Mouse (Mus musculus): ENCODE data around the gene Wfdc9. TPM values are rescaled to one million over a fixed set of nuclear protein-coding genes. Genes with fewer than 3 reads are reported as not detected.
A peak's percentile ranks its signal among the peaks of the same experiment; 100 is the strongest.

Wfdc9 gene
- polyA plus RNA-seq, 1 experiment: 0.48 TPM

GRCm38 (mm10) chr2:164679906-164680305 lies 23.5 kb upstream of the Wfdc9 start:
- Histone ChIP-seq H3K27me3 (ENCODE audit: control insufficient read depth, insufficient read depth, low read length) (no peaks in the 10 kb centered on the region), H3K27ac (ENCODE audit: control insufficient read depth, insufficient read depth, low read depth, low read length) (no peak overlapping the region), H3K36me3 (ENCODE audit: control insufficient read depth, insufficient read depth, low read length) (no peaks in the 10 kb centered on the region), H3K4me3 (ENCODE audit: control insufficient read depth, low read depth, low read length) (no peak overlapping the region), H3K4me1 (ENCODE audit: control insufficient read depth, insufficient read depth, low read length) (peaks cover 12% of the 10 kb centered on the region)
- no peak for TF ChIP-seq CTCF (IDR thresholded peaks at IDR 0.05; ENCODE audit: control insufficient read depth, insufficient read depth, insufficient replicate concordance, low read depth, low read length)
- TF ChIP-seq POLR2A (IDR thresholded peaks at IDR 0.05; ENCODE audit: control insufficient read depth, low read depth, low read length): no peak

- H3K4me1 ChIP-seq (ENCODE audit: control insufficient read depth, insufficient read depth, low read length): peaks cover 12% of the 10 kb centered on the region
- no peak for TF ChIP-seq POLR2A (IDR thresholded peaks at IDR 0.05; ENCODE audit: control insufficient read depth, low read depth, low read length)
- TF ChIP-seq CTCF (IDR thresholded peaks at IDR 0.05; ENCODE audit: control insufficient read depth, insufficient read depth, insufficient replicate concordance, low read depth, low read length): peak; percentile 76; the same call in 1 of the 2 replicates
- H3K36me3 ChIP-seq (ENCODE audit: control insufficient read depth, insufficient read depth, low read length): no peaks in the 10 kb centered on the region
- H3K27me3 ChIP-seq (ENCODE audit: control insufficient read depth, insufficient read depth, low read length): no peaks in the 10 kb centered on the region
- H3K27ac ChIP-seq (ENCODE audit: control insufficient read depth, insufficient read depth, low read depth, low read length): peak overlapping the region; percentile 1; the same call in 1 of the 2 replicates
- H3K4me3 ChIP-seq (ENCODE audit: control insufficient read depth, low read depth, low read length): no peak overlapping the region
Measured at GRCm38 (mm10) chr2:164678848-164679625, 22.7 kb upstream of the Wfdc9 start.

- TF ChIP-seq POLR2A (IDR thresholded peaks at IDR 0.05; ENCODE audit: control insufficient read depth, low read depth, low read length) (no peak), CTCF (IDR thresholded peaks at IDR 0.05; ENCODE audit: control insufficient read depth, insufficient read depth, insufficient replicate concordance, low read depth, low read length) (no peak)
- Histone ChIP-seq H3K4me1 (ENCODE audit: control insufficient read depth, insufficient read depth, low read length) (peaks cover 12% of the 10 kb centered on the region), H3K4me3 (ENCODE audit: control insufficient read depth, low read depth, low read length) (no peak overlapping the region), H3K27me3 (ENCODE audit: control insufficient read depth, insufficient read depth, low read length) (no peaks in the 10 kb centered on the region), H3K36me3 (ENCODE audit: control insufficient read depth, insufficient read depth, low read length) (no peaks in the 10 kb centered on the region), H3K27ac (ENCODE audit: control insufficient read depth, insufficient read depth, low read depth, low read length) (peak overlapping the region; percentile 51; the same call in 1 of the 2 replicates)
Measured at GRCm38 (mm10) chr2:164676916-164677685, 20.7 kb upstream of the Wfdc9 start.

DNA sequence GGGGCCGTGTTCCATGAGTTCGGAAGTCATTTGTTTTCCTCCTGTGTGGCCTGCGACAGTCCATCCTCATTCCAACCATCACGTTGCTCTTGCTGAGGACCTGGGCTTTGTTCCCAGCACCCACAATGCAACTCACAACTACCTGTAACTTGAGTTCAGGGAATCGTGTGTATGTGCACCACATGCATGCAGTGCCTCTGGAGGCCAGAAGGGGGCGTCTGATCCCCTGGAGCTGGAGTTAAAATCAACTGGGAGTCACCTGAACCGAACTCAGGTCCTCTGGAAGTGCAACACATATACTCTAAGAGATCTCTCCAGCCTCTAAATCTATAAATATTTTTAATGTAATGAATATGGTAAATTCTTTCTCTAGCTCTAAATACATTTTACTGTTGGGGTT lies 19.7 kb upstream of the Wfdc9 start:
- no peak overlapping the region for H3K27ac ChIP-seq (ENCODE audit: control insufficient read depth, insufficient read depth, low read depth, low read length)
- H3K27me3 ChIP-seq (ENCODE audit: control insufficient read depth, insufficient read depth, low read length): no peaks in the 10 kb centered on the region
- H3K36me3 ChIP-seq (ENCODE audit: control insufficient read depth, insufficient read depth, low read length): no peaks in the 10 kb centered on the region
- peak; percentile 87 for TF ChIP-seq CTCF (IDR thresholded peaks at IDR 0.05; ENCODE audit: control insufficient read depth, insufficient read depth, insufficient replicate concordance, low read depth, low read length)
- no peak for TF ChIP-seq POLR2A (IDR thresholded peaks at IDR 0.05; ENCODE audit: control insufficient read depth, low read depth, low read length)
- H3K4me3 ChIP-seq (ENCODE audit: control insufficient read depth, low read depth, low read length): no peak overlapping the region
- peaks cover 12% of the 10 kb centered on the region for H3K4me1 ChIP-seq (ENCODE audit: control insufficient read depth, insufficient read depth, low read length)

- Histone ChIP-seq H3K4me1 (ENCODE audit: control insufficient read depth, insufficient read depth, low read length) (peaks cover 8% of the 10 kb centered on the region), H3K27me3 (ENCODE audit: control insufficient read depth, insufficient read depth, low read length) (no peaks in the 10 kb centered on the region), H3K36me3 (ENCODE audit: control insufficient read depth, insufficient read depth, low read length) (no peaks in the 10 kb centered on the region), H3K4me3 (ENCODE audit: control insufficient read depth, low read depth, low read length) (no peak within 1 kb of the TSS), H3K27ac (ENCODE audit: control insufficient read depth, insufficient read depth, low read depth, low read length) (no peak within 1 kb of the TSS)
- no peak for TF ChIP-seq POLR2A (IDR thresholded peaks at IDR 0.05; ENCODE audit: control insufficient read depth, low read depth, low read length)
Measured at GRCm38 (mm10) chr2:164673987-164674386, 17.6 kb upstream of the Wfdc9 start, which contains the start of gene Wfdc11. TSS of gene Wfdc11 (minus strand) at chr2:164674087.

- Histone ChIP-seq H3K4me1 (ENCODE audit: control insufficient read depth, insufficient read depth, low read length) (no peaks in the 10 kb centered on the region; the same call in 1 of the 2 replicates), H3K27ac (ENCODE audit: control insufficient read depth, insufficient read depth, low read depth, low read length) (no peak overlapping the region), H3K27me3 (ENCODE audit: control insufficient read depth, insufficient read depth, low read length) (no peaks in the 10 kb centered on the region), H3K4me3 (ENCODE audit: control insufficient read depth, low read depth, low read length) (no peak overlapping the region), H3K36me3 (ENCODE audit: control insufficient read depth, insufficient read depth, low read length) (no peaks in the 10 kb centered on the region)
- no peak for TF ChIP-seq CTCF (IDR thresholded peaks at IDR 0.05; ENCODE audit: control insufficient read depth, insufficient read depth, insufficient replicate concordance, low read depth, low read length)
- TF ChIP-seq POLR2A (IDR thresholded peaks at IDR 0.05; ENCODE audit: control insufficient read depth, low read depth, low read length): no peak
Measured at GRCm38 (mm10) chr2:164670938-164671337, 14.6 kb upstream of the Wfdc9 start.

DNA sequence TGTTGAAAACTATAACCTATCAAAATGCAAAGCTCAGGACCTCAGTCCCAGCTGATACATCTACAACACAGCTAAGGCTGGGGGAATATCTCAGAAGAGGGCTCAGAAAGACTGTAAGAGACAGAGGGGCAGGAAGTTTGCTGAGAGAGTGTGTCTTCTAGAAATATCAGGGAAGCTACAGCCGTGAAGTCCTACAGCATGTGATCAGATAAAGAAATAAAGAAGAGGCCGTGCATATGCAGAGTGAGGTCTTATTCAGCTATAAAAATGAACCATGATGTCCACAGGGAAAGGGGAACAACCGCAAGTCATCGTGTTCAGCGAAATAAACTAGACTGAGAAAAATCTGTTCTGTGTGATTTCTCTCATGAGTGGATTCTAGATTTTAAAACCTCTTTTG lies 13.9 kb upstream of the Wfdc9 start:
- no peak overlapping the region for H3K27ac ChIP-seq (ENCODE audit: control insufficient read depth, insufficient read depth, low read depth, low read length)
- no peak overlapping the region for H3K4me3 ChIP-seq (ENCODE audit: control insufficient read depth, low read depth, low read length)
- no peaks in the 10 kb centered on the region for H3K36me3 ChIP-seq (ENCODE audit: control insufficient read depth, insufficient read depth, low read length)
- no peak for TF ChIP-seq POLR2A (IDR thresholded peaks at IDR 0.05; ENCODE audit: control insufficient read depth, low read depth, low read length)
- TF ChIP-seq CTCF (IDR thresholded peaks at IDR 0.05; ENCODE audit: control insufficient read depth, insufficient read depth, insufficient replicate concordance, low read depth, low read length): no peak
- no peaks in the 10 kb centered on the region for H3K4me1 ChIP-seq (ENCODE audit: control insufficient read depth, insufficient read depth, low read length)
- H3K27me3 ChIP-seq (ENCODE audit: control insufficient read depth, insufficient read depth, low read length): no peaks in the 10 kb centered on the region

All from testis, adult 2 months (tissue).